Mouse (Mus musculus): ENCODE data around the gene Sohlh2.

The Sohlh2 gene

DNA sequence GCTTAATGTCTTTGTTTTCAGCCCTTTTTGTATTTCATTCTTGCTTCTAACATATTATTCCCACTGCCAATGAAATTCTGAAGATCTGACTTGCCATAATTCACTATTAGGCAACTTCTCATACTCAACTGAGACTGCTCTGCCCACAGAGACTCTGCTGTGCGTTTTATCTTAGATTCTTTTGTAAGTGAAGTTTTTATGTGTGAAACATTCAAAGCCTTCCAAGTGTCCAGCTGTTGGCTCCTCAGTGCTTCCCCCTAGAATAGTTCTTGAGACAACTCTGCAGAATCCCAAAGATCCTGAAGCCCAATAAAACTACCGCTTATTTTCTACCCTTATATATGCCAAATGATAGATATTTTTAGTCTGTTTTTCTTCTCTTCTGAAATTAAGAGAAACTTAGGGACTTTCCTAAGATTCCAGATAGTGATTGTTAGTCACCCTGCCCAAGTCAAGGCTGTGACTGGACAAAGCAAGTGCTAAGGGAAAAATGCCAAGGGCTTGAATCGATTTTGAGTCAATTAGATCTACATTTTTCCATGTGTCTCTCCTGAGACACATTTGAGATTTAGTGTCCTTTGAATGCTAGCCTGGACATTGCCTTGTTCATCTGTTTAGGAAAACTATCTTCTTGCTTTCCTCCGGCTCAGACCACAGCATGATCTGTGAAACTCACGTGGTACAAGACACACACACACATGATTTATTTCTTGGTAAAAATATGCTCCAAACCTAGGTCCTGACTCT lies 13.9 kb downstream of the Sohlh2 start:
- in situ Hi-C loops (cut with MboI; ENCODE audit: low pct_unique_long_range_greater_than_20kb in 1 of 2, low sequenced_read_pairs in 2 of 2, unreplicated experiment in 1 of 2): no loop called here

DNA sequence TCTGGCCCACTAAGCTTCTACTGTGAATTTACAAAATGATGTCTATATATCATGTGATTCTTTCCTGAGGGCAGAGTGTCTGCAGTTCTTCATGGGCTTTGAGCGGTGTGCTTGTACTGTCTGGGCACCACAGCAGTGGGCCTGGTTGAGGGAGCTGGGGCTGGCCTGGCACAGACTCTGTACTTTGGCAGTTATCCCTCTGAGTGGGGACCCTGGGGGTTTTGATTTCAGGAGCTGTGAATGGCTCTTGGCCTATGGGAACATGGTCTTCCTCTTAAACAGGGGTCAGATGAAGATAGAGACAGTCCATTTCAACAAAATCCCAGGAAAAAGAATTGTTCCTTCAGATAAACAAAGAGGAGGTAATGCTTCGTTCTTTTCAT lies 14.5 kb downstream of the Sohlh2 start:
- in situ Hi-C loops (cut with MboI; ENCODE audit: low pct_unique_long_range_greater_than_20kb in 1 of 2, low sequenced_read_pairs in 2 of 2, unreplicated experiment in 1 of 2): no loop called here

DNA sequence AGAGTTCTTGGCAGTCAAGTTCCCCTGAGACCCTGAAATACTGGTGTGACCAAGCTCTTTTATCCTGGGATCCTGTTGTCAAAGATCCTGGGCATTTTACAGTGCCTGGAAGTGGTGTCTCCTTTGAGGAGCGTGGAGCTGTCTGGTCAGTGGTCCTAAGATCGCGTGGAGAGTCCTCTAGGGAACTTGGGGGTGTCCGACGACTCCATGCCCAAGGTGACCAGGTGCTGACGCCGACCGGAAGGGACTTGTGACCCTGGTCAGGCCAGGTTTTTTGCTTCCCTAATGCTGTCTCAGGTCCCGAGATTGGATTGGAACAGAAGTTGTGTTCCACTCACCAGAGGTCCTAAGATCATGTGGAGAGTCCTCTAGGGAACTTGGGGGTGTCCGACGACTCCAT lies 21.8 kb downstream of the Sohlh2 start:
- in situ Hi-C loops (cut with MboI; ENCODE audit: low pct_unique_long_range_greater_than_20kb in 1 of 2, low sequenced_read_pairs in 2 of 2, unreplicated experiment in 1 of 2): loop anchor here in 1 of 2 experiments (25.0 kb wide), 1 partner anchor 159 kb away; no protein-coding TSS in a partner anchor

DNA sequence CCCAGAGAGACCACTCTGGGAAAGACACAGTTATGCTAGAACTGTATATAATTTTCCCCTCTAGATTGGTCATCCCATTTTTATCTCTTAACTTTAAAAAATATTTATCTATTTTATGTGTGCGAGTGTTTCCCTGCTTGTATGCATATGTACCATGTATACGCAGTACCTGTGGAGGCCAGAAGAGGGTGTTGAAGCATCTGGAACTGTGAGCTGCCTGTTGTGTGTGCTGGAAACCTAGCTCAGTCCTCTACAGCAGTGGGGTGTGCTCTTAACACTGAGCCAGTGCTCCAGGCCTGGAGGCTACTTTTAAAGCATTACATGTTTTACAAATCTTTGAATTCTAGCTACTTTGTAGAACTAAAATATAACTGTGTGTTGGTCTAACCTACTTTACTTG lies 24.6 kb downstream of the Sohlh2 start:
- in situ Hi-C loops (cut with MboI; ENCODE audit: low pct_unique_long_range_greater_than_20kb in 1 of 2, low sequenced_read_pairs in 2 of 2, unreplicated experiment in 1 of 2): loop anchor here in 1 of 2 experiments (25.0 kb wide), 1 partner anchor 156 kb away; no protein-coding TSS in a partner anchor

DNA sequence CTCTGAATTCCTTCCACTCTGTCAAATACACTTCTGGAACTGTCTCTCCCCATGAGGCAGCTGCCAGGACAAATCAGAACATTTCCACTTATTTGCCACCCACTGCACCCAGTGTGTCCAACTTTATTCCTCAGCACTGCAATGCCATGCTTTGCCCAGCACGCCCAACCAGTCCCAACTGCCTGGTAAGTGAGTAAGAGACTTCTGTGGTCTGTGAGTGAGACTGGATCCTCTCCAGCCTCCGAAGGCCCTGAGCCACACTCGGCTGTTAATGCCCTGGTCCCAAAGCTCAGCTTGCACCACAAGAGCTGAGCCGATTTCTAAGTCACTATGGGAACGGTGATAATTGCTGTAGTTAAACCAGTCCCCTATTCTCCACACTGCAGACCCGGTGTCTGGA lies 25.8 kb downstream of the Sohlh2 start:
- in situ Hi-C loops (cut with MboI; ENCODE audit: low pct_unique_long_range_greater_than_20kb in 1 of 2, low sequenced_read_pairs in 2 of 2, unreplicated experiment in 1 of 2): loop anchor here in 1 of 2 experiments (25.0 kb wide), 1 partner anchor 155 kb away; no protein-coding TSS in a partner anchor

DNA sequence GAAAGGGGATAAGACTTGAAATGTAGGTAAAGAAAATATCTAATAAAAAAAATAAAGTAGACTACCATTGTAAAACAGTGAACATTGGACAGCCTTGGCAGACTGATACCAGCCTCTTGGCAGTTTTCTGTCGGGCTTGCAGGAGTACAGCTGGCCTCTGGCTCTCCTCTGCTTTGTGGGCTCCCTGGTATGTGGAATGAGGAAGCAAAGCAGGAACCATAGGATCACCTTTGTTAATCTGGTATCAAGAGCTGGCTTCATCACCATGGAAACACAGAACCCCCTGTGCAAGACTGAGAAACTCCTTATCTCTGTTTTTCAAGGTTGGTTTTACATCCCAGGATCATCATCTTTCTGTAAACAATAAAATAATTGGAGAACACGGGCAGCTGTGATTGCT lies 30.4 kb downstream of the Sohlh2 start:
- in situ Hi-C loops (cut with MboI; ENCODE audit: low pct_unique_long_range_greater_than_20kb in 1 of 2, low sequenced_read_pairs in 2 of 2, unreplicated experiment in 1 of 2): loop anchor here (10.0 to 25.0 kb wide), 2 partner anchors 143 to 150 kb away; no protein-coding TSS in a partner anchor

DNA sequence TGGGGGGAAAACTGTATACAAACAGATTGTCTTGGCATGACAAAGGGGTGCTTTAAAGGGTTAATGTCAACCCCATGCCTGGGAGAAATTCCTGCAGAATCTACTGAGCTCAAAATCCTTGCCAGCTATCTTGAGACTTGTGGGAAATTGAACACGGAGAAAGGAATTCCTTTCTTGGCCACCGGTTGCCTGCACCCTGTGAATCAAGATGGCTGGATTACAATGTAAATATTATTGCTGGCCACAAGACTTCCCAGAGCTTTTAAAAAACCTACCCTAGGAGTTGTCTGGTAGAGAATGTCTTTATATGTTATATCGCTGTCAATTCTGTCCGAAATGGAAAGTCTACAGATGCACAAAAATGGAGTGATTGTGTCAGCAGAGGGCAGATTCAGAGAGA lies 32.0 kb downstream of the Sohlh2 start:
- in situ Hi-C loops (cut with MboI; ENCODE audit: low pct_unique_long_range_greater_than_20kb in 1 of 2, low sequenced_read_pairs in 2 of 2, unreplicated experiment in 1 of 2): loop anchor here (10.0 to 25.0 kb wide), 2 partner anchors 141 to 149 kb away; no protein-coding TSS in a partner anchor

DNA sequence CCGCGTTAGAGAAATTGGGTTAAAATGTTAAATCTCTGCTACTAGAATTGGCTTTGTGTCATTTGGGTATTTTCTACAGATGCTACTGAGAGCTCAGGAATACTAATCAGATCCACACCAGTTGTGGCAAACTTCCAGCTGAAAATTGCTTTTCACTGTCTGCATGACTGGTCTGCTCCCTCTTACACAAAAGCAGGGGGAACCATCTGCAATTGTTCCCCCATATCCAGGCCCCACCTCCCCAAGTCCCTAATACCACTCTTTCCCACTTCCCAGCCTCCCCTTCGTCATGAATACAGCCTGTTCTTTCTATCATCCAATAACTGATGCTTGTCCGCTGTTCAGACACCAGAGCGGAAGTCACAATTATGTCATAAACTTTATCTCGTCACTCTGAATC lies 32.6 kb downstream of the Sohlh2 start:
- in situ Hi-C loops (cut with MboI; ENCODE audit: low pct_unique_long_range_greater_than_20kb in 1 of 2, low sequenced_read_pairs in 2 of 2, unreplicated experiment in 1 of 2): loop anchor here (10.0 to 25.0 kb wide), 2 partner anchors 140 to 148 kb away; no protein-coding TSS in a partner anchor

DNA sequence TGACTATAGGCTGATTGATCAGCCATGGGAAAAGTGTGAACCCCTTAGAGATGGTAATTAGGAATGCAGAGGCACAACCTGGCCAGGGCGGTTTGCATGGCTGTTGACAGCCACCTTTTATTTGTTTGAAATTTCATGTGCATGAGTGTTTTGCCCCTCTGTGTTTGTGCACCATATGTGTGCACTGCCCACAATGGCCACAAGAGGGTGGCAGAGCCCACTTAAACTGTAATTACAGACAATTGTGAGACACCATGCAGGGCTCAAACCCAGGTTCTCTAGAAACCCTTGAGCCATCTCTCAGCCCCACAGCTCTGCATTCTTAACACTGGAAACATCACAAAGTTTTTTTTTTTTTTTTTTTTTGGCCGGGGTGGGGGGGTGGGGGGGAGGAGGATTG lies 40.7 kb downstream of the Sohlh2 start:
- in situ Hi-C loops (cut with MboI; ENCODE audit: low pct_unique_long_range_greater_than_20kb in 1 of 2, low sequenced_read_pairs in 2 of 2, unreplicated experiment in 1 of 2): loop anchor here (10.0 to 25.0 kb wide), 2 partner anchors 52 to 140 kb away; no protein-coding TSS in a partner anchor

DNA sequence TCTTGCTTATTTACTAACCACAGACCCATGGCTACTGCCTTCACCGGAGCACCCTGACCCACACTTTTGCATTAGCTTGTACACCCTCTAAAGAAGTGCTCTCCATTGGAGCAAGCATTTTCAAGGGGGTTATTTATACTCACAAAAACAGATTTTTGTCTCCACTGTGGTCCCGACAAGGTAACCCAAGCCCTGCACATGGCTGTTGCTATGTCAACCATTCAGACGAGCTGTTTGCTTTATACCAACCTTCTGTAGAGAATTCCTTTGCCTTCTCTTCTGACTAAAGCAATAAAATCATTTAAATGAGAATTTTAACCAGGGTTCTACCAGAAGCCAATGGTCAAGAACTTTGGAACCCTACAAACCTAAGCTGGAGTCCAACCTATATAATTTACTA lies 42.0 kb downstream of the Sohlh2 start:
- in situ Hi-C loops (cut with MboI; ENCODE audit: low pct_unique_long_range_greater_than_20kb in 1 of 2, low sequenced_read_pairs in 2 of 2, unreplicated experiment in 1 of 2): loop anchor here (10.0 to 25.0 kb wide), 2 partner anchors 51 to 138 kb away; no protein-coding TSS in a partner anchor

DNA sequence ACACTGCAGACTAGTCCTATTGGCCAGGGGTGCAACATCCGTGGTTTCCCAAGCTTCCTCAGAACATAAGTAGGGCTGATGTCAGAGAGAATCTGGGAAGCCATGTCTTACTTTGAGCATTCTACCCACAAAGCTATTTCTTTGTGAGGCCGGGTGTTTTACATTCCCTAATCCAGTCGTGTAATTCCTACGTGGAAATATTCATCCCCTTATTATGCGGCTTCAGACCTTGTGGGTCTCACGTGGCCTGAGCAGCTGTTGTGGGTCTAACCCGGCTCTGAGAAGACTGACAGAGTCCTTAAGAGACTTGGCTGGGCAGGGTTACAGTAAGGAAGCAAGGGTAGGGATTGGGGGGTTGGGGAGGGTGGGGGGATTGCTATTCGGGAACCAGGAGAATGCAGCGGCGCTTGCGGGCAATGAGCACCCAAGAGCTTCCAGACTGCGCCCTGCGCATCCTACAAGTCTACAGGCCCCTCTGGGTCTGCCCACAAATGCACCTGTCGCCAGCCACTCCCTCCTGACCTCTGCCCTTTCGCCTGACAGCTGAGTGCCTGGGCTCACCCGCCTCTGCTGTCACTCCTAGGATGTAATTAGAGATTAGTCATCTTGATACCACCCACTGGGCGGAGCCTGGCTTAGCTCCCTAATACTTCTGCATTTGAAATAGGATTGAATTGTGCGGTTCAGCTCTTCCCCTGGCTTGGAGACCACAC lies 44.8 kb downstream of the Sohlh2 start:
- in situ Hi-C loops (cut with MboI; ENCODE audit: low pct_unique_long_range_greater_than_20kb in 1 of 2, low sequenced_read_pairs in 2 of 2, unreplicated experiment in 1 of 2): loop anchor here in 1 of 2 experiments (10.0 kb wide), 1 partner anchor 48 kb away; no protein-coding TSS in a partner anchor

DNA sequence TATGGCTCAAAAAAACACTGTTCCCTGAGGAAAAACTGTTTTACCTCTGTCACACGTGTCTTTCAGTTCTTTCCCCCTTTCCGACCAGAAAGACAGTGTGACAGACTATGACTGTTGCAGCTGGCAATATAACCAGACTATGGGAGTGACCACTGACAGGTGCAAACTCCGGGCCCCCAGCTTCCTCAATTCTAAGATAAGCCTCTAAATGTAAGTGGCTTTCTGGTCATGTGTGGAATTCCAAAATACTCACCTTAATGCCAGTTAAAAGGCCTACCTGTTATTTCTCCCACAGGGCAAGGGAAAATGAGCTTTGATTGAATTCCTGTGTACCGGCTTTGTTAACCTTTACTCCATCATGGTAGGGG lies 45.4 kb downstream of the Sohlh2 start:
- in situ Hi-C loops (cut with MboI; ENCODE audit: low pct_unique_long_range_greater_than_20kb in 1 of 2, low sequenced_read_pairs in 2 of 2, unreplicated experiment in 1 of 2): loop anchor here in 1 of 2 experiments (10.0 kb wide), 1 partner anchor 48 kb away; no protein-coding TSS in a partner anchor

DNA sequence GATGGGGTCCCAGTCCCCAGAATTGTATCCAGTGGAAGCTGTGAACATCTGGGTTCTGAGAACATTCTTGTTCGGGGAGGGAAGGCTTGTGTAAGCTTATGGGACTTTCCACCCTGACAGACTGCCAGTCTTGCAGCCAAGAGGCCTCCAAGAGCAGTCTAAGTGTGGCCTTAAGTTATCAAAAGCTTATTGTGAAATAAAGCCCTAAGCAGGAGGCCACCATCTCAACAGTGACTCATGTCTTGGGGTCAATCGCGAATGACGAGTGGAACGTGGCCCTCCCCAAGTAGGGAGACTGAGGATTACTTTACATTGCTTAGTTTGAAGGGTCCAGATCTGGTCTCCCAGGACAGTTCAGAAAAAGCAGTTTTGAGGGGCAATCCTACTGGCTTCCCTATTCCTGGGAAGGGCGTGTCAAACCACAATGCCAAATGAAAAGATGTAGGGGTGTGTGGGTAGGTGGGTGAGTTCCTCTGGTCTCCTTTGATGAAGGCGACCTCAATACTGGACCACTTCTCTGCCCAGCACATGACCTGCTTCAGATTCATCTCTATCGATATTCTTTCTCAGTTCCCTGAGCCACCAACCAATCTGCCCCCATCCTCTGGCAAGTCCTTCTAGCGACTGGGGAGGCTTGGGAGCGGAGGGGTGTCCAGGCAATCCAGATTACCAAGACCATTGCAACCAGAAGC lies 60.0 kb downstream of the Sohlh2 start, which contains the start of gene Dclk1:
TSS of gene Dclk1 (plus strand) at position 635 of the 692 bp plus-strand sequence.
- in situ Hi-C loops (cut with MboI; ENCODE audit: low pct_unique_long_range_greater_than_20kb in 1 of 2, low sequenced_read_pairs in 2 of 2, unreplicated experiment in 1 of 2): no loop called here

DNA sequence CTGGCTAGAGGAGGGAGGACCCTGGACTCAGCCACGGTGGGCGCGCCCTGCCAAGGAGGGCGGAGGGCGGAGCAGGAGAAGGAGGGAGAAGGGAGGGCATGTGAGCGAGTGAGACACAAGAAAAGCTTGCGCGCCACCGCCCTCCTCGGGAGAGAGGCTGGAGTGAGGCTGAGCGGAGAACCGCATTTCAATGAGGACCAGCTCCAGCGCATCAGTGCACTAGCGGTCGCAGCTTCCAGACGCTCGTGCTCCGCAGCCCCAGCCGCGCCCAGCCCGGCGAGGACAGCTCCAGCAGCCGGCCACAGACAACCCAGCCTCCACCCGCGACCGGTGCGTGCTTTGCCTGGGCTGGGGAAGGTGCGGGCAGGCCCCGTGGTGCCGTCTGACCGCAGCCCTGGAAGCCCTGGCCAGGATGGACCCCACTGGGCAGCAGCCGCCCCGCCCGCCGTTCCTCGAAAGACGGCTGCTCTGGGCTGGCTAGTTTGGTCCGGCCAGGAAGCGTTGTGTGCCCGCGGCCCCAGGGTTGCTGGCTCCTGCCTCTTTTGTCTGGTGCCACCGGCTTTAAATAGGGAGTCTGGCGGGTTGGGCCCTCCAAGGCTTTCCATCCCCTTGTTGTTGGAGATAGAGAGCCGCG lies 60.7 kb downstream of the Sohlh2 start:
- in situ Hi-C loops (cut with MboI; ENCODE audit: low pct_unique_long_range_greater_than_20kb in 1 of 2, low sequenced_read_pairs in 2 of 2, unreplicated experiment in 1 of 2): no loop called here

DNA sequence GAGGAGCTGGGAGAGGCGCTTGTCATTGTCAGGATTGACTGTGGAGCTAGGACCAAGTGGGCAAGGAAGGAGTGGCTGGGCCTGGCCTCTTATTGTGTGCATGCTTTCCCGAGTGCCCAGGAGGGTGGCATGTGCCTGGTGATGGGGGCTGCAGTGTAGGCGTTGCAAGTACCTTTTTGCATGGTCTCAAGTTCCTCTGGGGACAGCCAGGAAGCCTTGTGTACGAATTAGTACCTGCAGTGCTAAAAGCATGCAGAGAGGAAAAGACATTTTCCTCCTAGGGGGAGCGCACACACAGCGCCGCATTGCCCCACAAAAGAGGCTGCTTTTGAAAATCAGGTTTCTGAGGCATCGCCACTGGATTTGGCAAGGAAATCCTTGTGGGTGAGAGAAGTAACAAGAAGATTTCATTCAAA lies 61.2 kb downstream of the Sohlh2 start:
- in situ Hi-C loops (cut with MboI; ENCODE audit: low pct_unique_long_range_greater_than_20kb in 1 of 2, low sequenced_read_pairs in 2 of 2, unreplicated experiment in 1 of 2): no loop called here

DNA sequence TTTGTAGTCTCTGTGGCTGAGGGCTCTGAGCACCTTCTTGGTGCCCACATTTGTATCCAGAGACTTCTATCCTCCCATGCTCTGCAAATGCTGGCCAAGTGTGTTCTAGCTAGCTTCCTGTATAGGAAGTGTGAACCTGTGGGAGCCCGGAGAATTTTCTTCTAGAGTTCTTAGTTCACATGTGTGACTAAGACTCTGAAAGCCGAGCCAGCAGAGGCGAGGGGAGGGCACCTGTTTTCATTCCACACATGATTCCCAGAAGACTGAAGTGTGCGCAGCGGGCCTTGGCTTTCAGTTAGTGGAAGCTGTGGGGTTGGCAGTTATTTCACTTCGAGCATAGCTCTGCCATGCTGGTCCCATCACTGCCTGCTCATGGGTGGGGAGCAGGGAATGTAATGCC lies 62.3 kb downstream of the Sohlh2 start:
- in situ Hi-C loops (cut with MboI; ENCODE audit: low pct_unique_long_range_greater_than_20kb in 1 of 2, low sequenced_read_pairs in 2 of 2, unreplicated experiment in 1 of 2): no loop called here

DNA sequence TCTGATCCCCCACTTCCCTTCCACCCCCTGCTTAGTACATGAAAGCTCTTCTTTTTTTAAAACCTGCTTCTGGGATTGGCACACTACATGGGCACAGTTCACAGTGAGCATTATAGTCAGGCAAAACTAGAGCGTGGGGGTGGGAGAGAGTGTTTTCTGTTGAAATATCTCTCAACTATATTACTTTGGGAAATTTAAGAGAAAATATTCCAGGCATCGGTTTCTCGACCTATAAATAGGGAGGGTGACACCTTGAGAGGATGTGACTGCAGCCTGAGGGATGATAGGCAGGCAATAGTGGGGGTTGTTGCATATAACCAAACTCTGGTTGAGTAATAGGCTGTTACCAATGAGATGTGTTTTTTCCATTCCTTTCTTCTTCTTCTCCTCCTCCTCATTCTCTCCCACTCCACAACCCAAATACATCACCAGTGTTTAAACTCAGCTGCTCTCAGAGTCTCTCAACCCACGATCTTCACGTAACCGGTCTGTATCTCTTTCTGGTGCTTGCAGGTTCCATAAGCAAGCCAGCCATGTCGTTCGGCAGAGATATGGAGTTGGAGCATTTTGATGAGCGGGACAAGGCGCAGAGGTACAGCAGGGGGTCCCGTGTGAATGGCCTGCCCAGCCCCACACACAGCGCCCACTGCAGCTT lies 64.9 kb downstream of the Sohlh2 start:
- in situ Hi-C loops (cut with MboI; ENCODE audit: low pct_unique_long_range_greater_than_20kb in 1 of 2, low sequenced_read_pairs in 2 of 2, unreplicated experiment in 1 of 2): no loop called here

DNA sequence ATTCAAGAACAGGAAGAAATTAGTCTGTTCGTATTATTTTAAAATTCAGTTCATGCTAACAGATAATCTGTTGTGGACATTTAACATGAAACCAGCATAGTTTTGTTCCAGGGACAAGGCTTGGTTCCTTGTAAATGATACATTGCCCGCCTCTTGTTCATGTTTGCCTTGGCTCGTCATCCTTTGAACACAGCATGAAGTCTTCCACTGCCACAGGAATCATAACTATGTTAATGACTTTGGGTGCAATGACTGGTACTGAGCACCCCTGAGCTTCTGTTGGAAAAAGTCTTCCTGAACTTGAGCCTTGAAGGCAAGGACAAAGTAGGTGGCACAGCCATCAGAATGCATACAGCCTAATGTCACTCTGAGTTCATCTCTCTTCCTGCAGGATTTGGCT lies 66.2 kb downstream of the Sohlh2 start:
- in situ Hi-C loops (cut with MboI; ENCODE audit: low pct_unique_long_range_greater_than_20kb in 1 of 2, low sequenced_read_pairs in 2 of 2, unreplicated experiment in 1 of 2): no loop called here

Data from mouse embryonic stem cell (cell line).